Mouse (Mus musculus): ENCODE data around the gene Gm45711.

Gm45711 gene

GRCm38 (mm10) chr8:104242038-104242644 lies 67.7 kb downstream of the Gm45711 start:
- DNase-seq (ENCODE audit: low spot score), result no peak

GRCm38 (mm10) chr8:104239418-104239861 lies 70.4 kb downstream of the Gm45711 start:
- DNase-seq (ENCODE audit: low spot score), result no peak

GRCm38 (mm10) chr8:104234573-104234972 lies 75.3 kb downstream of the Gm45711 start:
- DNase-seq (ENCODE audit: low spot score), result no peak

- no peak for DNase-seq (ENCODE audit: low spot score)
These were observed 77.0 kb downstream of the Gm45711 start for GRCm38 (mm10) chr8:104232919-104233318.

GRCm38 (mm10) chr8:104232039-104232438 lies 77.8 kb downstream of the Gm45711 start:
- DNase-seq (ENCODE audit: low spot score), result no peak
